Comparison of ENCODE assay signal across 25 mouse cellular contexts in the genomic region with DNA sequence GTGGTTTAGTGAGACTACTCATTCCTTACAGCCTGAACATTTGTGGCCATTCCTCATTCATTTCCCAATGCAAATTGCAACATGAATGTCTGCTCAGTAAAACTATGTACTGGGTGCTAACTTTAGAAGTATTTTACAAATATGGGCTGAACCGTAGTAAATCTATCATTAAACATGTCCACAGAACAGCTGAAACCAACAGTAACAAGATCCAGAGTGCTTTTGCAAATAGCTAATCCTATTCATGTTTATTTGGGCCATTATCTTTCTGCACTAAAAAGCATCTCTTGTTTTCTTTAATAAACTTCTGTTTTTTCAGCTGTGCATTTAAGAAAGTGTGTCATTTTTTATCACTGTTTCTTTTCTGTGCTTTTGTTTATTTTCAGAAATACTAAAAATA.
"Had no signal": no experiment of that assay in that cellular context is flagged by ENCODE, and none has a peak within 500 bp of the region (broad histone marks: within the 10 kb centered on the region; RNA-seq: fewer than 3 reads in every experiment).

No protein-coding gene starts in this region.

- H3K9ac ChIP-seq: heart, embryonic 12.5 days; hindbrain, embryonic 12.5 days; hindbrain, embryonic 14.5 days; intestine, embryonic 15.5 days; limb, embryonic 12.5 days; liver, embryonic 13.5 days had no signal

- ATAC-seq: hindbrain, embryonic 16.5 days; inflammation-experienced regulatory T-cells, adult 6 months; intestine, embryonic 15.5 days; intestine, postnatal 0 days had no signal

- DNase-seq: gastrocnemius, postnatal 10 days; gastrocnemius, postnatal 25 days; heart, adult 18-20 months; heart, postnatal 10 days; heart, postnatal 4 days; kidney, adult 18-20 months; kidney, adult 8-10 months; kidney, postnatal 25 days; kidney, postnatal 4 days; liver; liver, embryonic 13.5 days had no signal

- H3K4me2 ChIP-seq: heart, embryonic 12.5 days; hindbrain, embryonic 12.5 days; hindbrain, embryonic 14.5 days; intestine, embryonic 15.5 days; limb, embryonic 12.5 days; liver, embryonic 11.5 days; liver, embryonic 13.5 days had no signal

- H3K27me3 ChIP-seq: heart, embryonic 12.5 days; hindbrain, embryonic 12.5 days; intestine, embryonic 15.5 days; limb, embryonic 12.5 days; liver, embryonic 13.5 days had no signal

- H3K4me1 ChIP-seq: intestine, embryonic 15.5 days; limb, embryonic 10.5 days; limb, embryonic 12.5 days; liver, embryonic 13.5 days had no signal

- H3K36me3 ChIP-seq: heart, embryonic 10.5 days; heart, embryonic 12.5 days; hindbrain, embryonic 10.5 days; hindbrain, embryonic 12.5 days; intestine, embryonic 15.5 days; limb, embryonic 10.5 days; limb, embryonic 12.5 days; liver, embryonic 13.5 days had no signal

- H3K27ac ChIP-seq: heart, embryonic 10.5 days; hindbrain, embryonic 10.5 days; hindbrain, embryonic 12.5 days; hindbrain, embryonic 14.5 days; intestine, embryonic 15.5 days; layer of hippocampus, adult 2 months; left cerebral cortex, adult 2 months; limb, embryonic 10.5 days; limb, embryonic 12.5 days; liver, embryonic 13.5 days had no signal

- H3K4me3 ChIP-seq: heart, embryonic 10.5 days; heart, embryonic 12.5 days; hindbrain, embryonic 10.5 days; hindbrain, embryonic 12.5 days; intestine, embryonic 15.5 days; layer of hippocampus, adult 2 months; left cerebral cortex, adult 2 months; limb, embryonic 10.5 days; limb, embryonic 12.5 days; liver, embryonic 13.5 days had no signal

- H3K9me3 ChIP-seq: heart, embryonic 10.5 days; heart, embryonic 12.5 days; hindbrain, embryonic 10.5 days; hindbrain, embryonic 12.5 days; intestine, embryonic 15.5 days; limb, embryonic 10.5 days; limb, embryonic 12.5 days; liver, embryonic 13.5 days had no signal
